Mouse (Mus musculus): ENCODE measurements around the gene Afap1.

DNA sequence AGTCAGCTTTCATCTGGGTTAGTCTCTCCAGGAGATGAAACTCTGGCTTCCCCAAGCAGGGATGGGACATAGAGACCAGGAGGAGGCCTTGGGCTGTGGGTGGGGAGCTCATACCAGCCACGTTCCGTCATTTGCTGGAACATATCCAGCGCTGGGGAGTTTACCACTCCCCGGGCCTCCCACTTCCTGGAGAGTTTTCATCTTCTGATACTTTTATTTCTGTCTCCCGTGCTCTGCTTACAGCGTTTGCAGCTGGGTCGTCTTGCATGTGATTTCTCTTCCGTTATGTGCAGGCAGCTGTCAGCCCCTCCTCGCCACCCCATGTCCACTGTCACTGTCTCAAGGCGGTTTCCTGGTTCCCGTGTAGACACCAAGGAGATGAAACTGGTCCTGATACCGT, 80.7 kb downstream of the Afap1 start:
- TF ChIP-seq CTCF (IDR thresholded peaks at IDR 0.05; ENCODE audit: insufficient read depth, low read depth, low read length) (no peak), POLR2A (IDR thresholded peaks at IDR 0.05; ENCODE audit: insufficient read depth, low read depth, low read length) (no peak)

Data from olfactory bulb, adult 2 months (tissue).